Mouse (Mus musculus): ENCODE results near the gene Ttpal.

DNA sequence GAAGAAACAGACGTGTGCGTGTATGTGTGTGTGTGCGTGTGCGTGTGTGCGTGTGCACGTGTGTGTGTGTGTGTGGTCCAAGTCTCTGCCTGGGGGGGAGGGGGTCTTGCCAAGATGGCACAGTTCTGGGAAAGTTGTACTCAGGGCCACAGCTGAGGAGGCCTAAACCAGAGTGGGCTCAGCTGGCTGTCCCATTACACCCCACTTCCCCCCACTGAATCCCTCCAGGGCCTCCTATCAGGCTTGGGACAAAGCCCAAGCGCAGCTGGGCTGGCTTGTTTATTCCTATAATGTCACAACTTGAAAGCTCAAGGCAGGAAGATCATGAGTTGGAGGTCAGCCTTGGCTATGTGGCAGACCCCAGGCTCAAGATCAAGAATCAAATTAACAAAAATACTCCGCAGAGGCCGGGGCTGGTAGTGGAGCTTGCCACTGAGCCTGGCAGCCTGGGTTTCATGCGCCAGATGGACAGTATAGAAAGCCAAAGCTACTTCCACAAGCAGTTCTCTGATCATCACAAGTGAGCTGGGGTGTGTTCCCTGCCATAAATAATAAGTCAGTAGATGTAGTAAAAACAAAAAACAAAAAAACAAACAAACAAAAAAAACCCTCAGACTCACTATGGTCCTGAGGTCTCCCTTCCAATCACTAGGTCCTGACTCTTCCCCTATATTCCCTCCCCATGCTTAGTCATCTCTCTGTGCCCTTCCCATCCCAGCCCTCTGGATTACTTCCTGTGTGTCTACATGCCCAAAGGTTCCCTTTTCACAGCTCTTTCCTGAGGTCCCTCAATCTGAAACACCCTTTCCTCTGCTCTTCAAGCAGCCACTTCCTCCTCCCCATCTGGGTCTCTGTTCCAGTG lies 18.7 kb upstream of the Ttpal start:
- TF ChIP-seq GATA1 (IDR thresholded peaks at IDR 0.05; ENCODE audit: low read length) = no peak
- no peak for TF ChIP-seq TAL1 (IDR thresholded peaks at IDR 0.05; ENCODE audit: low read length)
